Mouse (Mus musculus): Measurements from ENCODE around the gene Rnf121. TPM values are rescaled to one million over a fixed set of nuclear protein-coding genes. Genes with fewer than 3 reads are reported as not detected.
A peak's percentile ranks its signal among the peaks of the same experiment; 100 is the strongest.

The Rnf121 gene
- polyA plus RNA-seq, 1 experiment from 2014 or later = 28.9 TPM

GRCm38 (mm10) chr7:102081784-102082183 is 16.5 kb upstream of the Rnf121 start:
- Histone ChIP-seq H3K9me3 (replicated peaks; ENCODE audit: control insufficient read depth, low read length) (no peaks in the 10 kb centered on the region), H3K4me2 (ENCODE audit: low read depth, low read length) (no peak overlapping the region), H3K36me3 (replicated peaks; ENCODE audit: control insufficient read depth, insufficient read depth, low read depth, low read length) (peaks cover 12% of the 10 kb centered on the region), H3K27me3 (ENCODE audit: control insufficient read depth, insufficient read depth, low read length) (no peaks in the 10 kb centered on the region), H3K27ac (replicated peaks; ENCODE audit: low read depth, low read length) (no peak overlapping the region), H3K4me3 (ENCODE audit: low read depth, low read length) (no peak overlapping the region), H3K9ac (replicated peaks; ENCODE audit: low read length) (no peak overlapping the region), H3K4me1 (ENCODE audit: control insufficient read depth, insufficient read depth, low read length) (no peaks in the 10 kb centered on the region)
- no peak for ATAC-seq (replicated peaks; ENCODE audit: insufficient number of reproducible peaks, low FRiP score, low TSS enrichment, low read depth)
- 98% methylated on average over 5 of the region's 5 CpGs for WGBS
- DNase-seq (ENCODE audit: low spot score) = no peak

GRCm38 (mm10) chr7:102080311-102080710 is 15.0 kb upstream of the Rnf121 start:
- Histone ChIP-seq H3K36me3 (replicated peaks; ENCODE audit: control insufficient read depth, insufficient read depth, low read depth, low read length) (peaks cover 17% of the 10 kb centered on the region), H3K27ac (replicated peaks; ENCODE audit: low read depth, low read length) (no peak overlapping the region), H3K27me3 (ENCODE audit: control insufficient read depth, insufficient read depth, low read length) (no peaks in the 10 kb centered on the region), H3K4me2 (ENCODE audit: low read depth, low read length) (no peak overlapping the region), H3K4me1 (ENCODE audit: control insufficient read depth, insufficient read depth, low read length) (no peaks in the 10 kb centered on the region), H3K9me3 (replicated peaks; ENCODE audit: control insufficient read depth, low read length) (no peaks in the 10 kb centered on the region), H3K9ac (replicated peaks; ENCODE audit: low read length) (no peak overlapping the region), H3K4me3 (ENCODE audit: low read depth, low read length) (no peak overlapping the region)
- ATAC-seq (replicated peaks; ENCODE audit: insufficient number of reproducible peaks, low FRiP score, low TSS enrichment, low read depth) (no peak), DNase-seq (ENCODE audit: low spot score) (no peak)
- WGBS = 92% methylated on average over 8 of the region's 8 CpGs

- Histone ChIP-seq H3K4me3 (ENCODE audit: low read depth, low read length) (no peak overlapping the region), H3K36me3 (replicated peaks; ENCODE audit: control insufficient read depth, insufficient read depth, low read depth, low read length) (peaks cover 17% of the 10 kb centered on the region), H3K4me1 (ENCODE audit: control insufficient read depth, insufficient read depth, low read length) (no peaks in the 10 kb centered on the region), H3K9me3 (replicated peaks; ENCODE audit: control insufficient read depth, low read length) (no peaks in the 10 kb centered on the region), H3K27me3 (ENCODE audit: control insufficient read depth, insufficient read depth, low read length) (no peaks in the 10 kb centered on the region), H3K9ac (replicated peaks; ENCODE audit: low read length) (no peak overlapping the region), H3K4me2 (ENCODE audit: low read depth, low read length) (no peak overlapping the region), H3K27ac (replicated peaks; ENCODE audit: low read depth, low read length) (no peak overlapping the region)
- WGBS = 82% methylated on average over 7 of the region's 7 CpGs
- DNase-seq (ENCODE audit: low spot score) (peak; percentile 38), ATAC-seq (replicated peaks; ENCODE audit: insufficient number of reproducible peaks, low FRiP score, low TSS enrichment, low read depth) (no peak)
Measured at GRCm38 (mm10) chr7:102078517-102078916, 13.2 kb upstream of the Rnf121 start.

- WGBS = 90% methylated on average over 7 of the region's 7 CpGs
- peak; percentile 33 for DNase-seq (ENCODE audit: low spot score)
- no peak overlapping the region for H3K4me2 ChIP-seq (ENCODE audit: low read depth, low read length)
- H3K27me3 ChIP-seq (ENCODE audit: control insufficient read depth, insufficient read depth, low read length) = no peaks in the 10 kb centered on the region
- peaks cover 14% of the 10 kb centered on the region for H3K36me3 ChIP-seq (replicated peaks; ENCODE audit: control insufficient read depth, insufficient read depth, low read depth, low read length)
- H3K27ac ChIP-seq (replicated peaks; ENCODE audit: low read depth, low read length) = no peak overlapping the region
- no peaks in the 10 kb centered on the region for H3K9me3 ChIP-seq (replicated peaks; ENCODE audit: control insufficient read depth, low read length)
- H3K4me3 ChIP-seq (ENCODE audit: low read depth, low read length) = no peak overlapping the region
- peak; percentile 50; the same call in 1 of the 2 replicates for ATAC-seq (replicated peaks; ENCODE audit: insufficient number of reproducible peaks, low FRiP score, low TSS enrichment, low read depth)
- no peaks in the 10 kb centered on the region for H3K4me1 ChIP-seq (ENCODE audit: control insufficient read depth, insufficient read depth, low read length)
- no peak overlapping the region for H3K9ac ChIP-seq (replicated peaks; ENCODE audit: low read length)
Measured at GRCm38 (mm10) chr7:102076714-102077296, 11.5 kb upstream of the Rnf121 start.

- H3K36me3 ChIP-seq (replicated peaks; ENCODE audit: control insufficient read depth, insufficient read depth, low read depth, low read length) = no peaks in the 10 kb centered on the region
- ATAC-seq (replicated peaks; ENCODE audit: insufficient number of reproducible peaks, low FRiP score, low TSS enrichment, low read depth) (no peak), DNase-seq (ENCODE audit: low spot score) (no peak)
- H3K27me3 ChIP-seq (ENCODE audit: control insufficient read depth, insufficient read depth, low read length) = no peaks in the 10 kb centered on the region
- peak overlapping the region; percentile 56 for H3K4me2 ChIP-seq (ENCODE audit: low read depth, low read length)
- H3K9me3 ChIP-seq (replicated peaks; ENCODE audit: control insufficient read depth, low read length) = no peaks in the 10 kb centered on the region
- H3K4me3 ChIP-seq (ENCODE audit: low read depth, low read length) = peak overlapping the region; percentile 78
- H3K27ac ChIP-seq (replicated peaks; ENCODE audit: low read depth, low read length) = no peak overlapping the region
- peaks cover 4% of the 10 kb centered on the region; the same call in 1 of the 2 replicates for H3K4me1 ChIP-seq (ENCODE audit: control insufficient read depth, insufficient read depth, low read length)
- 80% methylated on average over 6 of the region's 6 CpGs for WGBS
- H3K9ac ChIP-seq (replicated peaks; ENCODE audit: low read length) = peak overlapping the region; percentile 80
Measured at GRCm38 (mm10) chr7:102066363-102066762, 1.1 kb upstream of the Rnf121 start.

DNA sequence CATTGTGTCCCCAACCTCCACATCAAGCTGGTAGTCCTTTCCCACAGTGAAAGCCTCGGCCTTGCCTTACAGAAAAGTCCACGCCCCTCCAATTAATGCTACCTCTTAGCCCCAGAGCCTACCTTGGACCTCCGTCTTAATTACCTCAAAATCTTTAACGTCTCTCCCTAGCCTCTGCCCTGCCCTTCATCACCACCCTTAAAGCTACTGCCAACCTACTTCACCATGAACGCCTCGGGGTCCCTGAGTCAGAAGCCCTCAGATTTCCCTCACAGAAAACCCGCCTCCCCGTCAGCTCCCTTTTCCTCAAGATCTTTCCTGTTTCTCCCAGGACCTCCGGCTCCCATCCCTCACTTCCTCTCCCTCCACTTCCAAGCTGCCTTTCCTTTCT is 619 bp downstream of the Rnf121 start:
- H3K4me1 ChIP-seq (ENCODE audit: control insufficient read depth, insufficient read depth, low read length) = peaks cover 4% of the 10 kb centered on the region; the same call in 1 of the 2 replicates
- 0 out of 2 replicates have a peak overlapping the region, but pooled peaks have one; percentile 49 for H3K27ac ChIP-seq (replicated peaks; ENCODE audit: low read depth, low read length)
- 2% methylated on average over 9 of the region's 9 CpGs for WGBS
- ATAC-seq (replicated peaks; ENCODE audit: insufficient number of reproducible peaks, low FRiP score, low TSS enrichment, low read depth) = peak; percentile 44
- DNase-seq (ENCODE audit: low spot score) = peak; percentile 2
- no peaks in the 10 kb centered on the region for H3K27me3 ChIP-seq (ENCODE audit: control insufficient read depth, insufficient read depth, low read length)
- peak overlapping the region; percentile 80 for H3K9ac ChIP-seq (replicated peaks; ENCODE audit: low read length)
- H3K4me3 ChIP-seq (ENCODE audit: low read depth, low read length) = peak overlapping the region; percentile 78
- no peaks in the 10 kb centered on the region for H3K36me3 ChIP-seq (replicated peaks; ENCODE audit: control insufficient read depth, insufficient read depth, low read depth, low read length)
- peak overlapping the region; percentile 56 for H3K4me2 ChIP-seq (ENCODE audit: low read depth, low read length)
- H3K9me3 ChIP-seq (replicated peaks; ENCODE audit: control insufficient read depth, low read length) = no peaks in the 10 kb centered on the region

GRCm38 (mm10) chr7:102063891-102064290 is 1.4 kb downstream of the Rnf121 start:
- H3K36me3 ChIP-seq (replicated peaks; ENCODE audit: control insufficient read depth, insufficient read depth, low read depth, low read length) = peaks cover 3% of the 10 kb centered on the region
- 84% methylated on average over 9 of the region's 9 CpGs for WGBS
- H3K27me3 ChIP-seq (ENCODE audit: control insufficient read depth, insufficient read depth, low read length) = no peaks in the 10 kb centered on the region
- H3K9ac ChIP-seq (replicated peaks; ENCODE audit: low read length) = no peak overlapping the region
- H3K9me3 ChIP-seq (replicated peaks; ENCODE audit: control insufficient read depth, low read length) = no peaks in the 10 kb centered on the region
- peak overlapping the region; percentile 56; the same call in 1 of the 2 replicates for H3K4me2 ChIP-seq (ENCODE audit: low read depth, low read length)
- peaks cover 4% of the 10 kb centered on the region; the same call in 1 of the 2 replicates for H3K4me1 ChIP-seq (ENCODE audit: control insufficient read depth, insufficient read depth, low read length)
- peak overlapping the region; percentile 78 for H3K4me3 ChIP-seq (ENCODE audit: low read depth, low read length)
- DNase-seq (ENCODE audit: low spot score) (no peak), ATAC-seq (replicated peaks; ENCODE audit: insufficient number of reproducible peaks, low FRiP score, low TSS enrichment, low read depth) (no peak)
- H3K27ac ChIP-seq (replicated peaks; ENCODE audit: low read depth, low read length) = no peak overlapping the region

DNA sequence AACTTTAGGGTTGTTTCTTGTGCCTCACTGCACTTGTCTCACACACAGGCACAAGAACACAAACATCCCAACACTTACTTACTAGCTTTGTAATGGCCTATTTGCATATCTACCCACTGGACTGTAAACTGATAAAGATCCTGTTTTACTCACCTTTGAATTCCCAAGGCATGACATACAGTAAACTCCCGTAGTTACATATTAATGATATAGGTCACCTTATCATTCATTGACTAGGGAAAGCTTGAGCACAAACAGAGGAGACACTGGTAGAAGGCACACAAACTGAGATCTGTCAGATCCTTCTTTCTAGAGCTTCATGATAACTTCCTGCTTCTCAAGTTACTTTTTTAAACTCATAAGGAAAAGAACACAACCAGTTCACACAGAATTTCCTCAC is 3.1 kb downstream of the Rnf121 start:
- Histone ChIP-seq H3K9ac (replicated peaks; ENCODE audit: low read length) (no peak overlapping the region), H3K9me3 (replicated peaks; ENCODE audit: control insufficient read depth, low read length) (no peaks in the 10 kb centered on the region), H3K36me3 (replicated peaks; ENCODE audit: control insufficient read depth, insufficient read depth, low read depth, low read length) (peaks cover 3% of the 10 kb centered on the region), H3K4me2 (ENCODE audit: low read depth, low read length) (no peak overlapping the region), H3K27me3 (ENCODE audit: control insufficient read depth, insufficient read depth, low read length) (no peaks in the 10 kb centered on the region), H3K4me3 (ENCODE audit: low read depth, low read length) (no peak overlapping the region), H3K27ac (replicated peaks; ENCODE audit: low read depth, low read length) (no peak overlapping the region), H3K4me1 (ENCODE audit: control insufficient read depth, insufficient read depth, low read length) (peaks cover 4% of the 10 kb centered on the region; the same call in 1 of the 2 replicates)
- DNase-seq (ENCODE audit: low spot score) = no peak
- ATAC-seq (replicated peaks; ENCODE audit: insufficient number of reproducible peaks, low FRiP score, low TSS enrichment, low read depth) = no peak
- 83% methylated on average over 1 of the region's 1 CpGs for WGBS
